Mouse (Mus musculus): ENCODE measurements at regions not wholly inside any gene's neighbourhood (a gene's known extent, or its start where the extent isn't known, plus 50 kb on each side); places are given as distances from the start of the nearest gene placed in this dataset.

GRCm38 (mm10) chr5:39347019-39347418 is 408.3 kb downstream of the Hs3st1 start:
- no peak for TF ChIP-seq CTCF (IDR thresholded peaks at IDR 0.05; ENCODE audit: low read depth, low read length)
- TF ChIP-seq POLR2A (IDR thresholded peaks at IDR 0.05; ENCODE audit: insufficient read depth, low read length): no peak

Data from ES-Bruce4 (cell line).